Mouse (Mus musculus) limb, embryonic 13.5 days (tissue): ENCODE measurements around the gene Cacnb4. TPM values are rescaled to one million over a fixed set of nuclear protein-coding genes. Genes with fewer than 3 reads are reported as not detected.

ENCODE experiments used
- polyA plus RNA-seq: library from polyadenylated mRNA; unstranded; fragments of >200 nt; fragmentation: Nextera tagmentation; extraction: Ambion mirVana; gene quantifications from 2 replicates; pipeline ENCODE4 v1.2.1, GENCODE M21; 2015

The Cacnb4 gene
- polyA plus RNA-seq, 1 experiment from 2014 or later, result 1.6 TPM

Other genes with a start within 250 kb of the Cacnb4 start
- 32.3 and 32.4 TPM in 2 replicates for gene Stam2, start 65.5 kb upstream of the Cacnb4 start, polyA plus RNA-seq
- 11.8 and 12.6 TPM in 2 replicates for gene Fmnl2, start 181.0 kb upstream of the Cacnb4 start, polyA plus RNA-seq